Mouse (Mus musculus) cerebellum, adult 2 months (tissue): ENCODE measurements around the gene Homer2.

ENCODE experiments used
- CTCF ChIP-seq: fragments of 200-500 bp; IDR thresholded peaks from 2 replicates; pipeline ENCODE4 v1.5.1; 2011; ENCODE audit warnings: low read depth, mild to moderate bottlenecking, control low read depth, low read length, moderate library complexity, borderline replicate concordance; ENCODE audit not compliant: insufficient read depth
- POLR2A ChIP-seq: fragments of 200-500 bp; IDR thresholded peaks from 2 replicates; pipeline ENCODE4 v1.6.1; 2011; ENCODE audit warnings: low read length, control low read depth, borderline replicate concordance; ENCODE audit not compliant: insufficient read depth

DNA sequence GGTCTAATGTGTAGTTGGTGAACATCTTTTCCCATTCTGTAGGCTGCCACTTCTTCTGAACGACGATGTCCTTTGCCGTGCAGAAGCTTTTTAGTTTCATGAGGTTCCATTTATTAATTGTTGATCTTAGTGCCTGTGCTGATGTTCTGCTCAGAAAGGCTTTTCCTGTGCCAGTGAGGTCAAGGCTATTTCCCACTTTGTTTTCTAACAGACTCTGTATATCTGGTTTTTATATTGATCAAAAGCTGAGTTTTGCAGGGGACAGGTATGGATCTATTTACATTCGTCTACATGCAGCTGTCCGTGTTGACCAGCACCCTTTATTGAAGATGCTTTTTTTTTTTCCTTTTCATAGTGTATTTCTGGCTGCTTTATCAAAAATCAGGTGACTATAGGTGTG is 128.0 kb downstream of the Homer2 start:
- TF ChIP-seq POLR2A (no peak), CTCF (no peak)
